In the genomic region with DNA sequence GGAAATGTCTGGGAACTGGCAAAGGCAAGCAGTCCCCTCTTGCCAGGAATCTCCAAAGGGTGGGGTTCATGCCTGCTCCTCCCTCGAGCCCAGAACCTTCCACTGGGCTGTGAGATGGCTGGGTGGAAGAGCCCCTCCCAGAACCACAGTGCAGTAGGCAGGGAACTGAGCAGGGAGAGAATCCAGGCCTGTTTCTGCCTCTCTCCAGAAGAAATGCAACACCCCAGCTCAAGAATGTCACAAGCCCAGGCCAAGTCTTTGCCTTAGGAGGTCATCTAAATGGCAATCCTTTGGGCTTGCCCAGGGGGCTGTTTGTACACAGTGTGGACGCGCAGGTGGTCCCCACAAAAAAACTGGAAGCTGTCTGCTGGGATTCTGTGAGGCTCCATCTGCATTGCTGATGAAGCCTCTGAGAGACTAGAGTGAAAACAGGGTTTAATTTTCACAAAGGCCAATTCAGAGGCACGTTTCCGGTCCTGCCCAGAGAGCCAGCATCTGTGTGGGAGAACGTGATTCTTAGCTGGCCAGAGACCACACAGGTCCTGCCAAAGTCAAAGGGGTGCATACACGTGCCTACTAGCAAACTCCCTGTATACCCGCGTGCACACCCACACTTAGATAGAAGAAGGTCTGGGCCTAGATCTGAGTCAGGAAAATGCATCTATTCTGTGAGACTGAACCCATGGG, we compare ENCODE assay signal across 7 mouse cellular contexts.
DNase-seq lines count a peak whose midpoint lies in the region; ATAC-seq and TF ChIP-seq lines count a peak whose summit lies in the region.

No protein-coding gene starts in this region.

- H3K79me2 ChIP-seq in myocyte (ENCODE audit: control insufficient read depth, insufficient read depth): no peaks in the 10 kb centered on the region

- no peak for TF ChIP-seq POLR2A in lung, adult 2 months (IDR thresholded peaks at IDR 0.05; ENCODE audit: borderline replicate concordance, extremely low read depth, low read depth, low read length)
- no peak for TF ChIP-seq POLR2A in brain, embryonic 14.5 days (IDR thresholded peaks at IDR 0.05; ENCODE audit: borderline replicate concordance, extremely low read depth, insufficient read depth, insufficient read length, poor library complexity, severe bottlenecking)
- TF ChIP-seq POLR2A in myocyte (IDR thresholded peaks at IDR 0.05; ENCODE audit: insufficient read length, low read depth): no peak

- 0 out of 2 replicates have a peak overlapping the region, but pooled peaks have one; percentile 3 for H3K27ac ChIP-seq in lung, postnatal 0 days (ENCODE audit: low read length)
- H3K27ac ChIP-seq in heart, postnatal 0 days (ENCODE audit: low read depth): peak overlapping the region; percentile 67

- WGBS in lung, postnatal 0 days: 66% methylated on average over 9 of the region's 9 CpGs
- 53% methylated on average over 9 of the region's 9 CpGs for WGBS in lung, adult 2 months
- 70% methylated on average over 9 of the region's 9 CpGs for WGBS in heart, postnatal 0 days

- no peaks in the 10 kb centered on the region for H3K9me3 ChIP-seq in lung, postnatal 0 days (ENCODE audit: low read length)
- no peaks in the 10 kb centered on the region for H3K9me3 ChIP-seq in heart, postnatal 0 days (replicated peaks; ENCODE audit: control insufficient read depth, low read length)

- H3K9ac ChIP-seq in lung, postnatal 0 days (replicated peaks; ENCODE audit: low read depth): no peak overlapping the region
- H3K9ac ChIP-seq in heart, postnatal 0 days (replicated peaks; ENCODE audit: low read depth, low read length): no peak overlapping the region

- no peak overlapping the region for H3K4me2 ChIP-seq in lung, postnatal 0 days (replicated peaks; ENCODE audit: low read depth, low read length)
- H3K4me2 ChIP-seq in heart, postnatal 0 days (ENCODE audit: low read depth, low read length): no peak overlapping the region
- peak overlapping the region; percentile 0 for H3K4me2 ChIP-seq in myocyte (ENCODE audit: low read depth)

- no peak for TF ChIP-seq CTCF in lung, postnatal 0 days (IDR thresholded peaks at IDR 0.05)
- no peak for TF ChIP-seq CTCF in lung, adult 2 months (IDR thresholded peaks at IDR 0.05; ENCODE audit: insufficient read depth, low read length)
- TF ChIP-seq CTCF in brain, embryonic 14.5 days (IDR thresholded peaks at IDR 0.05; ENCODE audit: borderline replicate concordance, extremely low read depth, insufficient read depth, insufficient read length): no peak
- no peak for TF ChIP-seq CTCF in heart, postnatal 0 days (IDR thresholded peaks at IDR 0.05; ENCODE audit: low read depth)

- H3ac ChIP-seq in myocyte (ENCODE audit: control insufficient read depth, insufficient read length): no peak overlapping the region

- no peaks in the 10 kb centered on the region for H3K36me3 ChIP-seq in lung, postnatal 0 days (ENCODE audit: insufficient read depth, low read length)
- no peaks in the 10 kb centered on the region for H3K36me3 ChIP-seq in heart, postnatal 0 days (replicated peaks; ENCODE audit: control insufficient read depth, insufficient read depth, low read length)
- H3K36me3 ChIP-seq in myocyte (ENCODE audit: control insufficient read depth, insufficient read depth): no peaks in the 10 kb centered on the region

- TF ChIP-seq EP300 in lung, postnatal 0 days (IDR thresholded peaks at IDR 0.05): no peak
- no peak for TF ChIP-seq EP300 in heart, postnatal 0 days (IDR thresholded peaks at IDR 0.05; ENCODE audit: low read depth)

- ATAC-seq in lung, postnatal 0 days: peak; percentile 44; the same call in 1 of the 2 replicates
- no peak for ATAC-seq in heart, postnatal 0 days (ENCODE audit: insufficient read depth, low read depth)

- no peaks in the 10 kb centered on the region for H3K27me3 ChIP-seq in lung, postnatal 0 days (replicated peaks; ENCODE audit: insufficient read depth, low read length)
- H3K27me3 ChIP-seq in heart, postnatal 0 days (ENCODE audit: control insufficient read depth, insufficient read depth, low read length): no peaks in the 10 kb centered on the region
- no peaks in the 10 kb centered on the region for H3K27me3 ChIP-seq in myocyte (ENCODE audit: control insufficient read depth, insufficient read depth, insufficient read length)

- H3K4me1 ChIP-seq in lung, postnatal 0 days (ENCODE audit: insufficient read depth, low read depth, low read length): no peaks in the 10 kb centered on the region
- peaks cover 3% of the 10 kb centered on the region; the same call in 1 of the 2 replicates for H3K4me1 ChIP-seq in lung, adult 2 months (ENCODE audit: control insufficient read depth, insufficient read depth, low read length)
- peaks cover 6% of the 10 kb centered on the region for H3K4me1 ChIP-seq in heart, postnatal 0 days (ENCODE audit: control insufficient read depth, insufficient read depth)

- no peak overlapping the region for H3K4me3 ChIP-seq in lung, postnatal 0 days (ENCODE audit: low read depth, low read length)
- H3K4me3 ChIP-seq in lung, adult 2 months (replicated peaks; ENCODE audit: extremely low read depth, low read depth, low read length): no peak overlapping the region
- H3K4me3 ChIP-seq in heart, postnatal 0 days (ENCODE audit: low read depth, low read length): no peak overlapping the region
- no peak overlapping the region for H3K4me3 ChIP-seq in myocyte

- DNase-seq in lung, postnatal 0 days (ENCODE audit: low spot score): peak; percentile 26
- no peak for DNase-seq in lung, adult 2 months
- DNase-seq in brain, embryonic 14.5 days (ENCODE audit: low read depth): peak; percentile 40
- no peak for DNase-seq in heart, postnatal 0 days (ENCODE audit: low spot score)
- no peak for DNase-seq in urinary bladder, adult 2 months (ENCODE audit: low spot score)
- DNase-seq in cerebellum, postnatal 36 days: no peak

TF ChIP-seq in myocyte, 11 proteins besides CTCF, POLR2A, EP300 and RAD21:
- TF ChIP-seq SRF (IDR thresholded peaks at IDR 0.05; ENCODE audit: control insufficient read depth, insufficient read length, low read depth) (no peak), CEBPB (IDR thresholded peaks at IDR 0.05; ENCODE audit: insufficient read depth, poor library complexity, severe bottlenecking) (no peak), MYOG (IDR thresholded peaks at IDR 0.05; ENCODE audit: control insufficient read depth in 1 of 3, insufficient read depth in 1 of 3, insufficient read length in 2 of 3, low read depth in 2 of 3) (peak in 1 of 3 experiments; percentile 11), POLR2AphosphoS2 (IDR thresholded peaks at IDR 0.05; ENCODE audit: insufficient read length, low read depth) (no peak)
TF ChIP-seq in myocyte: peak in this region for 1.

Comparison
In these comparisons a context has a peak if more than half of its experiments do, and no peak if none do; other contexts are left out.
1. DNase-seq: peak in lung, postnatal 0 days (single experiment) and brain, embryonic 14.5 days (single experiment); none in lung, adult 2 months (single experiment), heart, postnatal 0 days (single experiment), urinary bladder, adult 2 months (single experiment) and cerebellum, postnatal 36 days (0 of 2).